Mouse (Mus musculus): Measurements from ENCODE around the gene Unc5b. TPM values are rescaled to one million over a fixed set of nuclear protein-coding genes. Genes with fewer than 3 reads are reported as not detected.

Unc5b gene
- polyA plus RNA-seq, 1 experiment from 2014 or later: 2.3 TPM

DNA sequence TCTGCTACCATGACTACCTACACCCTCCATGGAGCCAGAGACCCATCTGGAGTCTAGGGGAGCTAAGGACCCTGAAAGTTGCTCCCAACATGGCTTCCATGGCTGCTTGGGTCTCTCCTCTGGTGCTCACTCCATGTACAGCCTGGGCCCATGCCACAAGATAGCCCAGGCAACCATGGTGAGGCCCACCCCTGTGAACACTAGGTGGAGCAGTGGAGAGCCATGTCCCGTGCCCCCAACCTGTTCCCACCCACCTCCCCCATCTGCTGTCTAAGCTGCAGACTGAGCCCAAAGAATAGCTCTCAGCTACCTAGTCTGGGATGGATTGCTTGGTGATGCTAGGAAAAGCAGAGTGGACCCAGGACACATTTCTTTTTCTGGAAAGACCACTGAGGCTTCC lies 108.0 kb downstream of the Unc5b start:
- Histone ChIP-seq H3K27ac (no peak overlapping the region), H3K4me3 (no peak overlapping the region), H3K27me3 (no peaks in the 10 kb centered on the region), H3K4me1 (peaks cover 22% of the 10 kb centered on the region), H3K9ac (no peak overlapping the region), H3K4me2 (no peak overlapping the region), H3K36me3 (ENCODE audit: poor library complexity, severe bottlenecking) (peaks cover 12% of the 10 kb centered on the region; the same call in 1 of the 2 replicates), H3K9me3 (replicated peaks) (no peaks in the 10 kb centered on the region)
- no peak for ATAC-seq
- 35% methylated on average over 1 of the region's 1 CpGs for WGBS

DNA sequence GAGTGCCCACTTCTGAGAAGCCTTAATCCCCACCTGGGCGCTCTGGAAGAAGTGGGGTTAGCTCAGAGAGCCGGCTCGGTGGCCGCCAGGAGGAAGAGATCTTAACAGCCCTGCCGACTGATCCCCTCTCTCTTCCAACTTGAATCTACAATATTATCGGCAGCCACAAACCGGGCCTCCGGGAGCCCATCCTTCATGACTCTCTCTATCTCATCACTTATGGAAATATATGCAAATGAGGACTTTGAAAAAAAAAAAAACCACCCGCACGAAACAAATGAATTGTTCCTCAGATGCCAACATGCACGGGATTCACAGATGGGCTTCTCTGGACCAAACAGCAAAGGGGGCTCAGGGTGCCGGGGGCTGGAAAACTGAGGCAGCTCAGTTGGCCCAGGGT lies 109.7 kb downstream of the Unc5b start:
- ATAC-seq: peak; percentile 57; the same call in 1 of the 2 replicates
- H3K27me3 ChIP-seq: no peaks in the 10 kb centered on the region
- H3K4me3 ChIP-seq: no peak overlapping the region
- H3K27ac ChIP-seq: no peak overlapping the region
- no peaks in the 10 kb centered on the region for H3K9me3 ChIP-seq (replicated peaks)
- no peak overlapping the region for H3K9ac ChIP-seq
- H3K4me2 ChIP-seq: peak overlapping the region; percentile 28; the same call in 1 of the 2 replicates
- H3K4me1 ChIP-seq: peaks cover 14% of the 10 kb centered on the region
- 20% methylated on average over 12 of the region's 12 CpGs for WGBS
- peaks cover 12% of the 10 kb centered on the region; the same call in 1 of the 2 replicates for H3K36me3 ChIP-seq (ENCODE audit: poor library complexity, severe bottlenecking)

DNA sequence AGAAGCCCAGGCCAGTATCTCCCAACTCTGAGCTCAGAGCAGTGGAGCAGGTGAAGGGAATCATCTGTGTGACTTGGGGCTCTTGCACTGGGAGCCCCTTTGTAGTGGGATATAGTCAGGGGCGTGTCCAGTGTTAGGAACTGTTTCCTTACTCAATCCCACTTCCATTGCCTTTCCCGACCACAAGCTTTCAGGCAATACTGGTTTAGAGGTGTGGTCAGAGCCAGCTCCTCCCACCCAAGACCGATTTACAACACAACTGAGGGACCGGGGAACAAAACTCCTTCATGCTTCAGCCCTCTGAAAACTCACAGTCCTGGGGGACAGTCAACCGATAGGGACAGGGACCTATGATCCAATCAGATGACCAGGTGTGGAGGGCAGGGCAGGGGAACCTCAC lies 110.9 kb downstream of the Unc5b start:
- Histone ChIP-seq H3K4me2 (no peak overlapping the region), H3K4me1 (peaks cover 14% of the 10 kb centered on the region), H3K9me3 (replicated peaks) (no peaks in the 10 kb centered on the region), H3K27me3 (no peaks in the 10 kb centered on the region), H3K36me3 (ENCODE audit: poor library complexity, severe bottlenecking) (peaks cover 20% of the 10 kb centered on the region), H3K4me3 (no peak overlapping the region), H3K27ac (no peak overlapping the region), H3K9ac (no peak overlapping the region)
- no peak for ATAC-seq
- WGBS: 77% methylated on average over 5 of the region's 5 CpGs

DNA sequence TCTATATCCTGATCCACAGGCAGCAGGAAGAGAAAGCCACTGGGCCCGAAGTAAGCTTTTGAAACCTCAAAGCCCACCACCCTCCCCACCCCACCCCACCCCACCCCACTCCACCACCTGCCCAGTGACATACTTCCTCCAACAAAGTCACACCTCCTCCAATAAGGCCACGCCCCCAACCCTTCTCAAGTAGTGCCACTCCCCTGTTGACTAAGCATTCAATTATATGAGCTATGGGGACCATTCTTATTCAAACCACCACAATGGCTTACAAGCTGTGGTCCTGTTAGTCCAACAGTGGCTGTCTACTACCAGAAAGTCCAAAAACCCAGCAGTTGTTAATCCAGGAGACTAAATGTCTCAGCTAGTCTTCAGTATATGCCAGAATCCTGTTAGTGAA lies 112.9 kb downstream of the Unc5b start:
- Histone ChIP-seq H3K9me3 (replicated peaks) (peaks cover 10% of the 10 kb centered on the region; the same call in 1 of the 2 replicates), H3K4me1 (peaks cover 14% of the 10 kb centered on the region), H3K27ac (no peak overlapping the region), H3K36me3 (ENCODE audit: poor library complexity, severe bottlenecking) (peaks cover 31% of the 10 kb centered on the region), H3K4me2 (no peak overlapping the region), H3K27me3 (no peaks in the 10 kb centered on the region), H3K4me3 (no peak overlapping the region), H3K9ac (no peak overlapping the region)
- WGBS: 90% methylated on average over 2 of the region's 2 CpGs
- no peak for ATAC-seq

DNA sequence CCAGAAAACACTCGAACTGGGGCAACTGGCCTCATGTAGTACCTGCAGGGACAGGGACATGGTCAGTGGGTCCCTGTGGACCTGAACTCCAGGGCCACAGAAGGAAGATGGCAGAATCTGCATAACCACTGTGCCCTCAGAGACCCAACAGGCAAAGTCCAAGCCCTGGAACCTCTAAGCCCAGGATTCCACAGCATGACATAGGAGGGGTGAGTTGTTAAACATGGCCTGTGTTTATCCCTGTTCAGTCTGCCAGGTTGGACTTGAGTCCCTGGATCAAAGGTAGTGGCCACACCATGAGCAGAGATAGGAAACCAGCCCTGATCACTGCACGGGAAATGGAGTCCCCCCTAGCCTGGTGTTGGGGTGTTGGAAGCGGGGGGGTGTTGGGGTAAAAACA lies 114.9 kb downstream of the Unc5b start:
- Histone ChIP-seq H3K36me3 (ENCODE audit: poor library complexity, severe bottlenecking) (peaks cover 34% of the 10 kb centered on the region), H3K4me2 (no peak overlapping the region)
- WGBS: 94% methylated on average over 3 of the region's 3 CpGs

More for the DNA sequence above, 114.9 kb downstream of the Unc5b start:
- Histone ChIP-seq H3K4me1 (peaks cover 7% of the 10 kb centered on the region), H3K4me3 (no peak overlapping the region), H3K9ac (no peak overlapping the region), H3K9me3 (replicated peaks) (peaks cover 10% of the 10 kb centered on the region; the same call in 1 of the 2 replicates), H3K27ac (no peak overlapping the region), H3K27me3 (no peaks in the 10 kb centered on the region)
- ATAC-seq: no peak

Other genes starting within 250 kb of the Unc5b start
- 0.89 and 1.1 TPM in 2 replicates for gene Cdh23, start 135.1 kb downstream of the Unc5b start, polyA plus RNA-seq (2015; fragmentation: Nextera tagmentation; extraction: Ambion mirVana)
- 12.7 and 13.5 TPM in 2 replicates for gene Slc29a3, start 78.8 kb downstream of the Unc5b start, polyA plus RNA-seq (2015; fragmentation: Nextera tagmentation; extraction: Ambion mirVana)

Data from forebrain, embryonic 13.5 days (tissue).